ENCODE assay signal across 18 mouse cellular contexts in the genomic region with DNA sequence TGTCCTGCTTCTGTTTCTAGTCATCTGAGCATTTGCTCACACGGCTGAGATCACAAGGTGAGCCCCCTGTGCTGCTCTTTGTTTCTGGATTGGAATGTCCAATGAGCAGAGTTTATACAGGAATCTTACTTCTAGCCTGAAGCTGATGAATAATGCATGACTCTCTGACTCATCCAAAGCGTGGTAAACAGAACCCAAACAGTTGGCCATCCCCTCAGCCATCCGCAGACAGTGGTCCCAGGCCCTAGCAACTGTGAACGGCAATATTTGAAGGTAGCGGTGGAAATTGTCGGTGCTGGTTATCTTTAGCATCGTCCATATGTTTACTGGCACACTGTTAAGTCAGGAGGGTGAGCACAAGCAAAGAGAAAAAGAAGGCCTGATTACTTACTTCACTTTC.
DNase-seq lines count a peak whose midpoint lies in the region; ATAC-seq lines count a peak whose summit lies in the region.
"Had no signal": no experiment of that assay in that cellular context is flagged by ENCODE, and none has a peak within 500 bp of the region (broad histone marks: within the 10 kb centered on the region; RNA-seq: fewer than 3 reads in every experiment).

No protein-coding gene starts in this region.

- H3K27me3 ChIP-seq in forebrain, embryonic 16.5 days (replicated peaks; ENCODE audit: control insufficient read depth, insufficient read depth, low read length) = no peaks in the 10 kb centered on the region
- H3K27me3 ChIP-seq: neural tube, embryonic 13.5 days had no signal

- no peaks in the 10 kb centered on the region for H3K36me3 ChIP-seq in forebrain, embryonic 16.5 days (ENCODE audit: control insufficient read depth, insufficient read depth)
- H3K36me3 ChIP-seq: embryonic facial prominence, embryonic 10.5 days; neural tube, embryonic 13.5 days had no signal

- no peaks in the 10 kb centered on the region for H3K9me3 ChIP-seq in forebrain, embryonic 16.5 days (ENCODE audit: control insufficient read depth, low read length)
- H3K9me3 ChIP-seq: embryonic facial prominence, embryonic 10.5 days; neural tube, embryonic 13.5 days had no signal

- H3K9ac ChIP-seq in forebrain, embryonic 16.5 days (replicated peaks; ENCODE audit: low read depth, low read length) = no peak overlapping the region
- H3K9ac ChIP-seq: neural tube, embryonic 13.5 days had no signal

- ATAC-seq in forebrain, embryonic 16.5 days = 0 out of 2 replicates have a peak, but pooled peaks have one; percentile 18
- ATAC-seq in granulocyte monocyte progenitor cell, adult 5-6 weeks (replicated peaks; ENCODE audit: poor library complexity, severe bottlenecking) = no peak
- ATAC-seq: activated CD4-positive, CD25-positive, alpha-beta regulatory T cell, adult 4 months; hindbrain, embryonic 16.5 days had no signal

- H3K4me1 ChIP-seq in forebrain, embryonic 16.5 days (replicated peaks; ENCODE audit: control insufficient read depth, insufficient read depth, low read length) = peaks cover 16% of the 10 kb centered on the region
- H3K4me1 ChIP-seq: embryonic facial prominence, embryonic 10.5 days; neural tube, embryonic 13.5 days had no signal

- DNase-seq in layer of hippocampus, adult 9-11 months = peak; percentile 17
- DNase-seq in layer of hippocampus, adult 8-10 months (ENCODE audit: low spot score in 2 of 2) = no peak
- peak; percentile 49 to 53 for DNase-seq in right cerebral cortex, adult 2 months (ENCODE audit: low spot score in 2 of 2)
- DNase-seq in right cerebral cortex, postnatal 14 days = no peak
- no peak for DNase-seq in urinary bladder, postnatal 25 days (ENCODE audit: low spot score)
- DNase-seq: cerebellum, postnatal 14 days; heart, postnatal 10 days; kidney, adult 2 months; kidney, postnatal 36 days; lung, adult 2 months had no signal

- H3K27ac ChIP-seq in forebrain, embryonic 16.5 days (ENCODE audit: low read length) = no peak overlapping the region
- H3K27ac ChIP-seq: embryonic facial prominence, embryonic 10.5 days; macrophage; neural tube, embryonic 13.5 days had no signal

- WGBS in forebrain, embryonic 16.5 days = 38% methylated on average over 7 of the region's 7 CpGs

- H3K4me3 ChIP-seq in forebrain, embryonic 16.5 days (replicated peaks; ENCODE audit: low read length) = no peak overlapping the region
- H3K4me3 ChIP-seq: embryonic facial prominence, embryonic 10.5 days; erythroblast, embryonic 14.5 days; neural tube, embryonic 13.5 days had no signal

- H3K4me2 ChIP-seq in forebrain, embryonic 16.5 days (ENCODE audit: low read length) = no peak overlapping the region
- H3K4me2 ChIP-seq: neural tube, embryonic 13.5 days had no signal

Comparison
In these comparisons a context has a peak if more than half of its experiments do, and no peak if none do; other contexts are left out.
1. DNase-seq: peak in layer of hippocampus, adult 9-11 months (single experiment) and right cerebral cortex, adult 2 months (2 of 2); none in layer of hippocampus, adult 8-10 months (0 of 2), right cerebral cortex, postnatal 14 days (single experiment) and urinary bladder, postnatal 25 days (single experiment).